In genomic region chr8:70897681-70898413, GRCm38 (mm10) we compare ENCODE assay signal across 8 mouse cellular contexts. TPM values are rescaled to one million over a fixed set of nuclear protein-coding genes. Genes with fewer than 3 reads are reported as not detected.
A peak's percentile ranks its signal among the peaks of the same experiment; 100 is the strongest.
DNase-seq lines count a peak whose midpoint lies in the region; ATAC-seq and TF ChIP-seq lines count a peak whose summit lies in the region.

No protein-coding gene starts in this region.

- no peak for TF ChIP-seq EP300 in heart, postnatal 0 days (IDR thresholded peaks at IDR 0.05; ENCODE audit: low read depth)
- no peak for TF ChIP-seq EP300 in liver, embryonic 14.5 days (IDR thresholded peaks at IDR 0.05; ENCODE audit: low read depth)

- peak; percentile 97 for TF ChIP-seq CTCF in heart, postnatal 0 days (IDR thresholded peaks at IDR 0.05; ENCODE audit: low read depth)
- peak; percentile 99 for TF ChIP-seq CTCF in liver, embryonic 14.5 days (IDR thresholded peaks at IDR 0.05; ENCODE audit: low read depth)

- DNase-seq in CD8-positive naive resting alpha-beta T cell, adult 2 months (ENCODE audit: low read depth in 2 of 2, low spot score in 2 of 2): peak; percentile 79 to 85
- DNase-seq in c-Kit-negative CD71-positive TER-119-positive erythroid progenitor cells, embryonic 14.5 days (ENCODE audit: low read depth, low spot score): peak; percentile 75
- DNase-seq in forebrain, embryonic 11.5 days (ENCODE audit: low spot score): peak; percentile 93
- peak; percentile 74 for DNase-seq in heart, postnatal 0 days (ENCODE audit: low spot score)
- peak; percentile 81 to 92 for DNase-seq in kidney, postnatal 36 days
- peak; percentile 67 to 68 (median 68) for DNase-seq in liver, embryonic 14.5 days (ENCODE audit: low read depth in 3 of 3, low spot score in 3 of 3)
- peak; percentile 92 for DNase-seq in neural tube, embryonic 10.5 days (ENCODE audit: extremely low spot score, low spot score)
- DNase-seq in telencephalon, adult 2 months (ENCODE audit: low read depth, low spot score): peak; percentile 39

- H3K9ac ChIP-seq in forebrain, embryonic 11.5 days (ENCODE audit: low read length): peak overlapping the region; percentile 70
- H3K9ac ChIP-seq in heart, postnatal 0 days (replicated peaks; ENCODE audit: low read depth, low read length): peak overlapping the region; percentile 63
- peak overlapping the region; percentile 80 for H3K9ac ChIP-seq in liver, embryonic 14.5 days (replicated peaks)

- H3K4me3 ChIP-seq in forebrain, embryonic 11.5 days (ENCODE audit: low read depth, low read length): peak overlapping the region; percentile 71
- H3K4me3 ChIP-seq in heart, postnatal 0 days (ENCODE audit: low read depth, low read length): peak overlapping the region; percentile 95
- peak overlapping the region; percentile 77 to 86 for H3K4me3 ChIP-seq in liver, embryonic 14.5 days (ENCODE audit: insufficient read depth in 1 of 2, low read depth in 2 of 2, low read length in 2 of 2)

- H3K9me3 ChIP-seq in forebrain, embryonic 11.5 days (ENCODE audit: control insufficient read depth, low read length): no peaks in the 10 kb centered on the region
- no peaks in the 10 kb centered on the region for H3K9me3 ChIP-seq in heart, postnatal 0 days (replicated peaks; ENCODE audit: control insufficient read depth, low read length)
- no peaks in the 10 kb centered on the region for H3K9me3 ChIP-seq in liver, embryonic 14.5 days (ENCODE audit: control insufficient read depth, low read length)

- H3K27ac ChIP-seq in forebrain, embryonic 11.5 days (ENCODE audit: low read depth, low read length): peak overlapping the region; percentile 58
- peak overlapping the region; percentile 77 for H3K27ac ChIP-seq in heart, postnatal 0 days (ENCODE audit: low read depth)
- peak overlapping the region; percentile 86 for H3K27ac ChIP-seq in liver, embryonic 14.5 days

- peaks cover 7% of the 10 kb centered on the region for H3K36me3 ChIP-seq in forebrain, embryonic 11.5 days (ENCODE audit: control insufficient read depth, insufficient read depth, low read length)
- peaks cover 21% of the 10 kb centered on the region for H3K36me3 ChIP-seq in heart, postnatal 0 days (replicated peaks; ENCODE audit: control insufficient read depth, insufficient read depth, low read length)
- H3K36me3 ChIP-seq in liver, embryonic 14.5 days (replicated peaks; ENCODE audit: control insufficient read depth, insufficient read depth, low read depth): peaks cover 27% of the 10 kb centered on the region

- peak; percentile 68 for ATAC-seq in forebrain, embryonic 11.5 days (replicated peaks; ENCODE audit: low FRiP score)
- ATAC-seq in heart, postnatal 0 days (ENCODE audit: insufficient read depth, low read depth): peak; percentile 49
- peak; percentile 42 for ATAC-seq in liver, embryonic 14.5 days (ENCODE audit: insufficient read depth)

- H3K27me3 ChIP-seq in forebrain, embryonic 11.5 days (ENCODE audit: control insufficient read depth, insufficient read depth, low read length): peaks cover 7% of the 10 kb centered on the region
- H3K27me3 ChIP-seq in heart, postnatal 0 days (ENCODE audit: control insufficient read depth, insufficient read depth, low read length): peaks cover 6% of the 10 kb centered on the region
- H3K27me3 ChIP-seq in liver, embryonic 14.5 days (ENCODE audit: control insufficient read depth, insufficient read depth, low read length): peaks cover 6% of the 10 kb centered on the region

- under 1% methylated on average over 20 of the region's 20 CpGs for WGBS in forebrain, embryonic 11.5 days
- WGBS in heart, postnatal 0 days: under 1% methylated on average over 20 of the region's 20 CpGs
- under 1% methylated on average over 20 of the region's 20 CpGs for WGBS in liver, embryonic 14.5 days (ENCODE audit: insufficient replicate concordance)

- H3K4me1 ChIP-seq in forebrain, embryonic 11.5 days (replicated peaks; ENCODE audit: control insufficient read depth, insufficient read depth, low read length): peaks cover 3% of the 10 kb centered on the region
- peaks cover 6% of the 10 kb centered on the region for H3K4me1 ChIP-seq in heart, postnatal 0 days (ENCODE audit: control insufficient read depth, insufficient read depth)
- H3K4me1 ChIP-seq in liver, embryonic 14.5 days (replicated peaks; ENCODE audit: control insufficient read depth in 2 of 2, insufficient read depth in 2 of 2, low read length in 1 of 2): peaks cover 0 to 3% of the 10 kb centered on the region in 2 experiments; a peak in 1 of 4 replicates

- peak overlapping the region; percentile 70 for H3K4me2 ChIP-seq in forebrain, embryonic 11.5 days (ENCODE audit: low read depth, low read length, severe bottlenecking)
- H3K4me2 ChIP-seq in heart, postnatal 0 days (ENCODE audit: low read depth, low read length): peak overlapping the region; percentile 74
- peak overlapping the region; percentile 97 for H3K4me2 ChIP-seq in liver, embryonic 14.5 days (ENCODE audit: low read depth)

RNA-seq across cellular contexts. Expression of gene Rpl18a, which starts 0.6 kb away (rescaled TPM):
- polyA plus RNA-seq in forebrain, embryonic 11.5 days (2014; fragmentation: Nextera tagmentation; extraction: Ambion mirVana): 2,879 and 3,145 TPM in 2 replicates
- total RNA-seq in heart, postnatal 0 days (2014; rRNA removed; ENCODE audit: low replicate concordance): 2,186 and 2,206 TPM in 2 replicates
- 2,523 and 2,655 TPM in 2 replicates for polyA plus RNA-seq in heart, postnatal 0 days (2015; fragmentation: Nextera tagmentation; extraction: Ambion mirVana)
- polyA plus RNA-seq in liver, embryonic 14.5 days (2012; rRNA removed): 2,449 and 2,899 TPM in 2 replicates
- 3,155 and 3,211 TPM in 2 replicates for polyA plus RNA-seq in liver, embryonic 14.5 days (2014; fragmentation: Nextera tagmentation; extraction: Ambion mirVana)

RNA-seq across cellular contexts. Expression of gene Slc5a5, which starts 5.3 kb away (rescaled TPM):
- 0.43 and 0.44 TPM in 2 replicates for polyA plus RNA-seq in forebrain, embryonic 11.5 days (2014; fragmentation: Nextera tagmentation; extraction: Ambion mirVana)
- total RNA-seq in heart, postnatal 0 days (2014; rRNA removed; ENCODE audit: low replicate concordance): not detected in 2 replicates
- 0.05 and 0.10 TPM in 2 replicates for polyA plus RNA-seq in heart, postnatal 0 days (2015; fragmentation: Nextera tagmentation; extraction: Ambion mirVana)
- 0.06 and 0.10 TPM in 2 replicates for polyA plus RNA-seq in liver, embryonic 14.5 days (2012; rRNA removed)
- 0.03 and 0.05 TPM in 2 replicates for polyA plus RNA-seq in liver, embryonic 14.5 days (2014; fragmentation: Nextera tagmentation; extraction: Ambion mirVana)

RNA-seq across cellular contexts. Expression of gene Map1s, which starts 7.9 kb away (rescaled TPM):
- polyA plus RNA-seq in forebrain, embryonic 11.5 days (2014; fragmentation: Nextera tagmentation; extraction: Ambion mirVana): 57.3 and 59.9 TPM in 2 replicates
- total RNA-seq in heart, postnatal 0 days (2014; rRNA removed; ENCODE audit: low replicate concordance): 32.6 and 35.6 TPM in 2 replicates
- polyA plus RNA-seq in heart, postnatal 0 days (2015; fragmentation: Nextera tagmentation; extraction: Ambion mirVana): 21.4 and 24.9 TPM in 2 replicates
- polyA plus RNA-seq in liver, embryonic 14.5 days (2012; rRNA removed): 11.5 and 15.4 TPM in 2 replicates
- polyA plus RNA-seq in liver, embryonic 14.5 days (2014; fragmentation: Nextera tagmentation; extraction: Ambion mirVana): 9.3 and 11.8 TPM in 2 replicates

RNA-seq across cellular contexts. Expression of gene Ccdc124, which starts 24.1 kb away (rescaled TPM):
- 165 and 176 TPM in 2 replicates for polyA plus RNA-seq in forebrain, embryonic 11.5 days (2014; fragmentation: Nextera tagmentation; extraction: Ambion mirVana)
- total RNA-seq in heart, postnatal 0 days (2014; rRNA removed; ENCODE audit: low replicate concordance): 12.6 and 32.0 TPM in 2 replicates
- polyA plus RNA-seq in heart, postnatal 0 days (2015; fragmentation: Nextera tagmentation; extraction: Ambion mirVana): 77.9 and 79.5 TPM in 2 replicates
- 20.4 and 34.3 TPM in 2 replicates for polyA plus RNA-seq in liver, embryonic 14.5 days (2012; rRNA removed)
- polyA plus RNA-seq in liver, embryonic 14.5 days (2014; fragmentation: Nextera tagmentation; extraction: Ambion mirVana): 54.1 and 56.3 TPM in 2 replicates

RNA-seq across cellular contexts. Expression of gene Kcnn1, which starts 34.8 kb away (rescaled TPM):
- 9.0 and 13.4 TPM in 2 replicates for polyA plus RNA-seq in forebrain, embryonic 11.5 days (2014; fragmentation: Nextera tagmentation; extraction: Ambion mirVana)
- total RNA-seq in heart, postnatal 0 days (2014; rRNA removed; ENCODE audit: low replicate concordance): 7.5 and 25.2 TPM in 2 replicates
- 3.4 TPM in 2 replicates for polyA plus RNA-seq in heart, postnatal 0 days (2015; fragmentation: Nextera tagmentation; extraction: Ambion mirVana)
- polyA plus RNA-seq in liver, embryonic 14.5 days (2012; rRNA removed): 0.27 and 0.34 TPM in 2 replicates
- 0.08 and 0.17 TPM in 2 replicates for polyA plus RNA-seq in liver, embryonic 14.5 days (2014; fragmentation: Nextera tagmentation; extraction: Ambion mirVana)

Comparison
In these comparisons a context has a peak if more than half of its experiments do, and no peak if none do; other contexts are left out.
1. Peak in every context shown above with its lines: DNase-seq, ATAC-seq, H3K4me3 ChIP-seq and H3K27ac ChIP-seq.
2. DNase-seq: peak in every context shown above with its lines; median percentile 93 in forebrain, embryonic 11.5 days; 92 in neural tube, embryonic 10.5 days; 86 in kidney, postnatal 36 days; 82 in CD8-positive naive resting alpha-beta T cell, adult 2 months; 75 in c-Kit-negative CD71-positive TER-119-positive erythroid progenitor cells, embryonic 14.5 days; 74 in heart, postnatal 0 days; 68 in liver, embryonic 14.5 days; 39 in telencephalon, adult 2 months.